Mouse (Mus musculus): ENCODE data around the gene Adgrl3. TPM values are rescaled to one million over a fixed set of nuclear protein-coding genes. Genes with fewer than 3 reads are reported as not detected.

The Adgrl3 gene
- polyA plus RNA-seq, 1 experiment from 2014 or later: 5.5 TPM

DNA sequence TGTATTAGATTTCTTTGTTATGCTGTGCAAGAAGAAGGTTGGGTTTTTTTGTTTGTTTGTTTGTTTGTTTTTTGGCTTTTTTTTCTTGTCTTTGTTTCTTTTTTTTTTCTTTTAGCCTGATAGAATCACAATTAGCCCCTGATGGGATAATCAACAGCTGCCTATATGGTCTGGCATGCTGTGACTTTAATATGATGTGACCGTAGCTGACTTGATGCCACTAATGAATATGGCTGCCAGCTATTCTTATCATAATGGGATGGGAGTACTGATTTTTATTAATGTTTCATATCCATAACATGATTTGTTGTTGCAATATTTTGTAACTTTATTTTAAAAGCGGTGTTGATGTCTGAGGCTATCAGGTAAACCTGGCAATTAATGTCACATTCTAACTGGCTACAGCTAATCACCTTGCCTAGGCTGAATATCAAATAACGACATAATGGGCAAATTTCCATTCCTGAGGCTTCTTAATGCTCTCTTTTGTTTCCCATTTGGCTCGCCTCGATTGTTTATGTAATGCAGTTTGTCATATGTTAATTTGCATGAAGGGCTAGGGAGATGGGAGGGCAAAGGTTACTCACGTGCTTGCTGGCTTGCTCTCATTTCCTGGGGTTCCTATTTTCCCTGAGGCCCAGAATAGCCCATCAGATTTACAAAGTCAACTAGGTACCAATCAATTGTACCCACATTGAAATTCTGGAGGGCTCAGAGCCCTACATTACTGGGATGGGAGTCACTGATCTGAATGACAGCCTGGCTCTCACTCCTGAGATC, 641.9 kb downstream of the Adgrl3 start:
- Histone ChIP-seq H3K36me3 (ENCODE audit: control insufficient read depth, insufficient read depth, low read length) (no peaks in the 10 kb centered on the region), H3K27ac (replicated peaks) (no peak overlapping the region), H3K4me2 (replicated peaks; ENCODE audit: low read depth) (no peak overlapping the region), H3K9me3 (ENCODE audit: control insufficient read depth, low read length) (no peaks in the 10 kb centered on the region), H3K4me3 (ENCODE audit: low read depth, low read length) (no peak overlapping the region), H3K4me1 (replicated peaks; ENCODE audit: control insufficient read depth, insufficient read depth) (no peaks in the 10 kb centered on the region), H3K9ac (ENCODE audit: low read length) (no peak overlapping the region), H3K27me3 (ENCODE audit: control insufficient read depth, insufficient read depth, low read length) (no peaks in the 10 kb centered on the region)
- no peak for TF ChIP-seq CTCF (IDR thresholded peaks at IDR 0.05; ENCODE audit: low read depth)
- no peak for TF ChIP-seq EP300 (optimal IDR thresholded peaks at IDR 0.05)
- ATAC-seq (ENCODE audit: low FRiP score, low TSS enrichment) (no peak), DNase-seq (ENCODE audit: low spot score) (no peak)
- WGBS: 65% methylated on average over 6 of the region's 6 CpGs

DNA sequence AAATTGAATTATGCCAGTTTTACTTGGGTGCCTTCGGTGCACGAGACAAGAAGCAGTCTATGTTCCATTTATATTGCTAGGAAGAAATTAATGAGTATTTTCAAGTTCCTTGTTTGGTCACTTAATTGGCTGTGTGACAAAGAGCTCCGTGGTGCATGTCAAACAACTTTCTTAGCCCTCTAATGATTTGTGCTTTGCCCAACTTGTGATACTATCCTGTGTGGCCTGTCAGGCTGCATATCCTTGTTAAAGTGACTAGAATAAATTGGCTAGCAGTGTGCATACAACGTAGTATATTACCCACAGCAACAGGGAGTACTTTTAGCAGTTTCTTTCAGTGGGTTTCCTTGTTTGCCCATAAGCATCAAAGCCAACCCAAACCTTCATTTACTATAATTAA, 651.1 kb downstream of the Adgrl3 start:
- H3K4me1 ChIP-seq (replicated peaks; ENCODE audit: control insufficient read depth, insufficient read depth): no peaks in the 10 kb centered on the region
- H3K9ac ChIP-seq (ENCODE audit: low read length): no peak overlapping the region
- no peak overlapping the region for H3K4me2 ChIP-seq (replicated peaks; ENCODE audit: low read depth)
- DNase-seq (ENCODE audit: low spot score) (no peak), ATAC-seq (ENCODE audit: low FRiP score, low TSS enrichment) (no peak)
- H3K4me3 ChIP-seq (ENCODE audit: low read depth, low read length): no peak overlapping the region
- H3K27me3 ChIP-seq (ENCODE audit: control insufficient read depth, insufficient read depth, low read length): no peaks in the 10 kb centered on the region
- H3K9me3 ChIP-seq (ENCODE audit: control insufficient read depth, low read length): no peaks in the 10 kb centered on the region
- H3K36me3 ChIP-seq (ENCODE audit: control insufficient read depth, insufficient read depth, low read length): no peaks in the 10 kb centered on the region
- no peak for TF ChIP-seq EP300 (optimal IDR thresholded peaks at IDR 0.05)
- no peak for TF ChIP-seq CTCF (IDR thresholded peaks at IDR 0.05; ENCODE audit: low read depth)
- 57% methylated on average over 4 of the region's 4 CpGs for WGBS
- no peak overlapping the region for H3K27ac ChIP-seq (replicated peaks)

DNA sequence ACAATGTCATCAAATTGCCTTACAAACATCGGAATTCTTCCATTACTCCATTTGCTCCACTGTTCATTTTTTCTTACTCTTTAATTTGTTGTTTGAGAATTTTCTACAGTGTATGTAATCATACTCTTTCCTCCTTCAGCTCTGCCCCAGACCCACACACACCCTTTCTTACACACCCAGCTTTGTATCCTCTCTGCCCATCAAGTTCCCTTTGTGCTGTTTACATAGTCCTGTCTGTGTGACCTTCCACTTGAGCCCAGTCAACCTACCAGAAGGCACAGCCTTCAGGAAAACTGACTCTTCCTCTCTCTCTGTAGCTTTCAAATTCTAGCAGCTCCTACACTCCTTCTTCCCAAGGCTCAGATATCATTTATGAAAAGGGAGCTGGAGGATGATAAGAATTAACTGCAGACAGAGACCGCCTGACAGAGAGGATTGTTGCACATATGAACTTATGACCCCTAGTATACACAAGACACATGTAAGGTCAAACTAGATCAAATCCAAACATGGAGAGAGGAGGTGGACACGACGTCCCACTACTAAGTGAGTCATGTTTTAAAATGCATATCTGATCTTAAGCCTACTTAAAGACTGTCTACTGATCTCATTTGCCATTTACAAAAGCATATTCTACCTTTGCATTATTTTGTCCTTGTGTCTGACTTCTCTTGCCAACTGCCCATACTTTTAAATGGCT, 654.5 kb downstream of the Adgrl3 start:
- TF ChIP-seq CTCF (IDR thresholded peaks at IDR 0.05; ENCODE audit: low read depth) (no peak), EP300 (optimal IDR thresholded peaks at IDR 0.05) (no peak)
- Histone ChIP-seq H3K4me3 (ENCODE audit: low read depth, low read length) (no peak overlapping the region), H3K27me3 (ENCODE audit: control insufficient read depth, insufficient read depth, low read length) (no peaks in the 10 kb centered on the region), H3K9ac (ENCODE audit: low read length) (no peak overlapping the region), H3K9me3 (ENCODE audit: control insufficient read depth, low read length) (no peaks in the 10 kb centered on the region), H3K27ac (replicated peaks) (no peak overlapping the region; the same call in 1 of the 2 replicates), H3K4me1 (replicated peaks; ENCODE audit: control insufficient read depth, insufficient read depth) (no peaks in the 10 kb centered on the region), H3K36me3 (ENCODE audit: control insufficient read depth, insufficient read depth, low read length) (no peaks in the 10 kb centered on the region), H3K4me2 (replicated peaks; ENCODE audit: low read depth) (no peak overlapping the region)
- ATAC-seq (ENCODE audit: low FRiP score, low TSS enrichment): no peak
- WGBS: 50% methylated on average over 4 of the region's 4 CpGs
- no peak for DNase-seq (ENCODE audit: low spot score)

DNA sequence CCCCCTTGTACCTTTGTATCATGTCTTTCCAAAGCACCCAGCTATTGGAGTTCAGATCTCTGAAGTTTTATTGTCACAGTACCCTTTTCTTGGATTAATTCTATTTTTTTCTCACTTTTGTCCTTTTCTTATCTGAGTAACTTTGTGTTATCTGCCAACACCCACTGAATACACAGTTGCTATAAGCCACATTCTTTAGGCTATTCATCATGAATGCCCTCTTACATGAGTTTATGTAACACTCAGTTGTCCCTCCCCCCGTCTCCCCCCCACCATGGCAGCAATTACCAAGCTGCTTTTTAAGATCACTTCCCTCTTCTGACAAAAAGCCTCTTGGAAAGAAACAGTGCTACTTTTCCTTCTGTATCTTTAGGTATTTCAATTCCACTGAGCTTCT, 655.0 kb downstream of the Adgrl3 start:
- no peaks in the 10 kb centered on the region for H3K4me1 ChIP-seq (replicated peaks; ENCODE audit: control insufficient read depth, insufficient read depth)
- DNase-seq (ENCODE audit: low spot score) (peak; percentile 31), ATAC-seq (ENCODE audit: low FRiP score, low TSS enrichment) (0 out of 2 replicates have a peak, but pooled peaks have one; percentile 64)
- TF ChIP-seq EP300 (optimal IDR thresholded peaks at IDR 0.05): no peak
- no peak for TF ChIP-seq CTCF (IDR thresholded peaks at IDR 0.05; ENCODE audit: low read depth)
- no peak overlapping the region for H3K9ac ChIP-seq (ENCODE audit: low read length)
- 41% methylated on average over 1 of the region's 1 CpGs for WGBS
- no peaks in the 10 kb centered on the region for H3K9me3 ChIP-seq (ENCODE audit: control insufficient read depth, low read length)
- no peak overlapping the region for H3K4me2 ChIP-seq (replicated peaks; ENCODE audit: low read depth)
- H3K27me3 ChIP-seq (ENCODE audit: control insufficient read depth, insufficient read depth, low read length): no peaks in the 10 kb centered on the region
- H3K4me3 ChIP-seq (ENCODE audit: low read depth, low read length): no peak overlapping the region
- no peaks in the 10 kb centered on the region for H3K36me3 ChIP-seq (ENCODE audit: control insufficient read depth, insufficient read depth, low read length)
- H3K27ac ChIP-seq (replicated peaks): no peak overlapping the region

DNA sequence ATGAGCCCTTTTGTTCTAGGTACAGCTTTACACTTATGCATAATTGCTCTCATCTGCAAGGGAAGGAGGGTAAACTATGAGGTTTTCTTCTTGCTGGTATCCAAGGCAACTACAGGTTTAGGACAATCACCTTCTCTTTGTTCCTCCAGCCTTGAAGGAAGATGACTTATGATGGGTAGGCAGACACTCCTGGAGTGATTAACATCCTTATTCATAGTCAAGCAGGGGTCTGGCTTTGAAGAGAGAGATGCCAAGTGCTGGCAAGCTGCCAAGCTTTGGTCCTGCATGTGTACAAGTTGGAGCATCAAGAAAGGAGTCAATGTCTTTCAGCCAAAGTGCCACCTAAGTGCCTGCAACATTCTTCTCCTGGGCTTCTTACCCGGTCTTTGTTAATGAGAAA, 657.0 kb downstream of the Adgrl3 start:
- no peak overlapping the region for H3K4me2 ChIP-seq (replicated peaks; ENCODE audit: low read depth)
- no peak overlapping the region for H3K27ac ChIP-seq (replicated peaks)
- no peak for TF ChIP-seq EP300 (optimal IDR thresholded peaks at IDR 0.05)
- TF ChIP-seq CTCF (IDR thresholded peaks at IDR 0.05; ENCODE audit: low read depth): no peak
- ATAC-seq (ENCODE audit: low FRiP score, low TSS enrichment) (no peak), DNase-seq (ENCODE audit: low spot score) (no peak)
- no peak overlapping the region for H3K9ac ChIP-seq (ENCODE audit: low read length)
- H3K9me3 ChIP-seq (ENCODE audit: control insufficient read depth, low read length): no peaks in the 10 kb centered on the region
- H3K27me3 ChIP-seq (ENCODE audit: control insufficient read depth, insufficient read depth, low read length): no peaks in the 10 kb centered on the region
- no peaks in the 10 kb centered on the region for H3K36me3 ChIP-seq (ENCODE audit: control insufficient read depth, insufficient read depth, low read length)
- H3K4me1 ChIP-seq (replicated peaks; ENCODE audit: control insufficient read depth, insufficient read depth): no peaks in the 10 kb centered on the region
- WGBS: 87% methylated on average over 1 of the region's 1 CpGs
- no peak overlapping the region for H3K4me3 ChIP-seq (ENCODE audit: low read depth, low read length)

DNA sequence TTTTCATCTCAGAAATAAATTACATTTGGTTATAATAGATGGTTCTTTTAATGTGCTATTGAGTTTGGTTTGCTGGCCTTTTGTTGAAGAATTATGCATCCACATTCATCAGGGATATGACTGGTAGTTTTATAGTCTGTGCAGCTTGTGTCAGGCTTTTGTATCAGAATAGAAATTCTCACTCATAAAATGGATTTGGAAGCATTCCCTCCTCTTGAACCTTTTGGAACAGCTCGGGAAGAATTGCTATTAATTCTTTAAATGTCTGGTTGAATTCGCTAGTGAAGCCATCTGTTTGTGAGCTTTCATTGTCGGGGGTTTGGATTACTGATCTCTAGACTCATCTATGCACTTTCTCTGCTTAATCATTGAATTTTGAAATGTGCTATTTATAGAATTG, 666.3 kb downstream of the Adgrl3 start:
- Histone ChIP-seq H3K9me3 (ENCODE audit: control insufficient read depth, low read length) (no peaks in the 10 kb centered on the region), H3K4me1 (replicated peaks; ENCODE audit: control insufficient read depth, insufficient read depth) (no peaks in the 10 kb centered on the region), H3K4me2 (replicated peaks; ENCODE audit: low read depth) (no peak overlapping the region), H3K27me3 (ENCODE audit: control insufficient read depth, insufficient read depth, low read length) (no peaks in the 10 kb centered on the region), H3K9ac (ENCODE audit: low read length) (no peak overlapping the region), H3K4me3 (ENCODE audit: low read depth, low read length) (no peak overlapping the region), H3K36me3 (ENCODE audit: control insufficient read depth, insufficient read depth, low read length) (no peaks in the 10 kb centered on the region), H3K27ac (replicated peaks) (no peak overlapping the region)
- TF ChIP-seq EP300 (optimal IDR thresholded peaks at IDR 0.05) (no peak), CTCF (IDR thresholded peaks at IDR 0.05; ENCODE audit: low read depth) (no peak)
- 43% methylated on average over 3 of the region's 3 CpGs for WGBS
- ATAC-seq (ENCODE audit: low FRiP score, low TSS enrichment) (no peak), DNase-seq (ENCODE audit: low spot score) (no peak)

All from stomach, postnatal 0 days (tissue).